Mouse (Mus musculus): ENCODE measurements at regions not wholly inside any gene's neighbourhood (a gene's known extent, or its start where the extent isn't known, plus 50 kb on each side); places are given as distances from the start of the nearest gene placed in this dataset.

GRCm38 (mm10) chr2:75439522-75440230, 219.4 kb upstream of the Hnrnpa3 start:
- Histone ChIP-seq H3K4me2 (peak overlapping the region; percentile 10; the same call in 1 of the 2 replicates), H3K9me3 (no peaks in the 10 kb centered on the region), H3K4me1 (replicated peaks) (peaks cover 30% of the 10 kb centered on the region), H3K36me3 (no peaks in the 10 kb centered on the region), H3K27me3 (peaks cover 25% of the 10 kb centered on the region), H3K4me3 (replicated peaks) (no peak overlapping the region), H3K27ac (no peak overlapping the region), H3K9ac (replicated peaks) (no peak overlapping the region)
- 0 out of 2 replicates have a peak, but pooled peaks have one; percentile 52 for ATAC-seq (ENCODE audit: insufficient number of reproducible peaks, insufficient read depth, low FRiP score, low TSS enrichment, low read depth)
- 17% methylated on average over 10 of the region's 10 CpGs for WGBS

- H3K36me3 ChIP-seq = no peaks in the 10 kb centered on the region
- peaks cover 13% of the 10 kb centered on the region for H3K27me3 ChIP-seq
- no peak overlapping the region for H3K4me2 ChIP-seq
- ATAC-seq (ENCODE audit: insufficient number of reproducible peaks, insufficient read depth, low FRiP score, low TSS enrichment, low read depth) = no peak
- H3K9me3 ChIP-seq = no peaks in the 10 kb centered on the region
- H3K27ac ChIP-seq = no peak overlapping the region
- peaks cover 26% of the 10 kb centered on the region for H3K4me1 ChIP-seq (replicated peaks)
- H3K9ac ChIP-seq (replicated peaks) = no peak overlapping the region
- 22% methylated on average over 1 of the region's 1 CpGs for WGBS
- no peak overlapping the region for H3K4me3 ChIP-seq (replicated peaks)
Measured at GRCm38 (mm10) chr2:75442632-75443031, 216.4 kb upstream of the Hnrnpa3 start.

GRCm38 (mm10) chr2:75445189-75445588, 213.9 kb upstream of the Hnrnpa3 start:
- H3K36me3 ChIP-seq = no peaks in the 10 kb centered on the region
- H3K27me3 ChIP-seq = peaks cover 4% of the 10 kb centered on the region
- ATAC-seq (ENCODE audit: insufficient number of reproducible peaks, insufficient read depth, low FRiP score, low TSS enrichment, low read depth) = no peak
- 0 out of 2 replicates have a peak, but pooled peaks cover 3% of the 10 kb centered on the region for H3K4me1 ChIP-seq (replicated peaks)
- H3K9me3 ChIP-seq = no peaks in the 10 kb centered on the region
- no peak overlapping the region for H3K4me3 ChIP-seq (replicated peaks)
- H3K9ac ChIP-seq (replicated peaks) = no peak overlapping the region
- no peak overlapping the region for H3K27ac ChIP-seq
- no peak overlapping the region for H3K4me2 ChIP-seq

GRCm38 (mm10) chr2:75446996-75447715, 211.9 kb upstream of the Hnrnpa3 start:
- 66% methylated on average over 7 of the region's 7 CpGs for WGBS
- Histone ChIP-seq H3K27ac (no peak overlapping the region), H3K9ac (replicated peaks) (no peak overlapping the region), H3K27me3 (peaks cover 4% of the 10 kb centered on the region), H3K36me3 (no peaks in the 10 kb centered on the region), H3K4me1 (replicated peaks) (no peaks in the 10 kb centered on the region), H3K4me2 (no peak overlapping the region), H3K4me3 (replicated peaks) (no peak overlapping the region), H3K9me3 (no peaks in the 10 kb centered on the region)
- ATAC-seq (ENCODE audit: insufficient number of reproducible peaks, insufficient read depth, low FRiP score, low TSS enrichment, low read depth) = no peak

GRCm38 (mm10) chr2:75448221-75448620, 210.8 kb upstream of the Hnrnpa3 start:
- Histone ChIP-seq H3K9me3 (no peaks in the 10 kb centered on the region), H3K9ac (replicated peaks) (no peak overlapping the region), H3K27me3 (peaks cover 4% of the 10 kb centered on the region), H3K36me3 (no peaks in the 10 kb centered on the region), H3K4me3 (replicated peaks) (no peak overlapping the region), H3K27ac (no peak overlapping the region), H3K4me1 (replicated peaks) (no peaks in the 10 kb centered on the region), H3K4me2 (no peak overlapping the region)
- ATAC-seq (ENCODE audit: insufficient number of reproducible peaks, insufficient read depth, low FRiP score, low TSS enrichment, low read depth) = no peak
- 78% methylated on average over 5 of the region's 5 CpGs for WGBS

GRCm38 (mm10) chr2:75451846-75452267, 207.2 kb upstream of the Hnrnpa3 start:
- no peak overlapping the region for H3K27ac ChIP-seq
- H3K4me3 ChIP-seq (replicated peaks) = no peak overlapping the region
- no peaks in the 10 kb centered on the region for H3K4me1 ChIP-seq (replicated peaks)
- WGBS = 66% methylated on average over 8 of the region's 8 CpGs
- no peak for ATAC-seq (ENCODE audit: insufficient number of reproducible peaks, insufficient read depth, low FRiP score, low TSS enrichment, low read depth)
- H3K9me3 ChIP-seq = no peaks in the 10 kb centered on the region
- H3K9ac ChIP-seq (replicated peaks) = no peak overlapping the region
- no peaks in the 10 kb centered on the region for H3K36me3 ChIP-seq
- peaks cover 6% of the 10 kb centered on the region for H3K27me3 ChIP-seq
- H3K4me2 ChIP-seq = no peak overlapping the region

- Histone ChIP-seq H3K27ac (no peak overlapping the region), H3K4me1 (replicated peaks) (no peaks in the 10 kb centered on the region), H3K36me3 (no peaks in the 10 kb centered on the region), H3K9me3 (no peaks in the 10 kb centered on the region), H3K4me2 (no peak overlapping the region), H3K9ac (replicated peaks) (no peak overlapping the region), H3K4me3 (replicated peaks) (no peak overlapping the region), H3K27me3 (peaks cover 6% of the 10 kb centered on the region)
- ATAC-seq (ENCODE audit: insufficient number of reproducible peaks, insufficient read depth, low FRiP score, low TSS enrichment, low read depth) = no peak
- WGBS = 56% methylated on average over 7 of the region's 7 CpGs
Measured at GRCm38 (mm10) chr2:75452274-75453148, 206.6 kb upstream of the Hnrnpa3 start.

- H3K36me3 ChIP-seq = no peaks in the 10 kb centered on the region
- H3K4me2 ChIP-seq = no peak overlapping the region
- no peaks in the 10 kb centered on the region for H3K9me3 ChIP-seq
- 96% methylated on average over 9 of the region's 9 CpGs for WGBS
- H3K27ac ChIP-seq = no peak overlapping the region
- H3K4me1 ChIP-seq (replicated peaks) = peaks cover 2% of the 10 kb centered on the region; the same call in 1 of the 2 replicates
- no peak overlapping the region for H3K4me3 ChIP-seq (replicated peaks)
- peaks cover 17% of the 10 kb centered on the region for H3K27me3 ChIP-seq
- H3K9ac ChIP-seq (replicated peaks) = no peak overlapping the region
- no peak for ATAC-seq (ENCODE audit: insufficient number of reproducible peaks, insufficient read depth, low FRiP score, low TSS enrichment, low read depth)
Measured at GRCm38 (mm10) chr2:75455481-75455880, 203.6 kb upstream of the Hnrnpa3 start.

GRCm38 (mm10) chr2:75456272-75456671, 202.8 kb upstream of the Hnrnpa3 start:
- 80% methylated on average over 1 of the region's 1 CpGs for WGBS
- Histone ChIP-seq H3K4me3 (replicated peaks) (no peak overlapping the region), H3K9ac (replicated peaks) (no peak overlapping the region), H3K4me2 (no peak overlapping the region), H3K36me3 (no peaks in the 10 kb centered on the region), H3K4me1 (replicated peaks) (peaks cover 10% of the 10 kb centered on the region), H3K27me3 (peaks cover 17% of the 10 kb centered on the region), H3K27ac (no peak overlapping the region), H3K9me3 (no peaks in the 10 kb centered on the region)
- no peak for ATAC-seq (ENCODE audit: insufficient number of reproducible peaks, insufficient read depth, low FRiP score, low TSS enrichment, low read depth)

GRCm38 (mm10) chr2:75457423-75457822, 201.6 kb upstream of the Hnrnpa3 start:
- Histone ChIP-seq H3K4me3 (replicated peaks) (no peak overlapping the region), H3K27me3 (peaks cover 17% of the 10 kb centered on the region), H3K27ac (no peak overlapping the region), H3K4me2 (no peak overlapping the region), H3K9ac (replicated peaks) (no peak overlapping the region), H3K9me3 (no peaks in the 10 kb centered on the region), H3K4me1 (replicated peaks) (peaks cover 21% of the 10 kb centered on the region), H3K36me3 (no peaks in the 10 kb centered on the region)
- WGBS = 88% methylated on average over 3 of the region's 3 CpGs
- ATAC-seq (ENCODE audit: insufficient number of reproducible peaks, insufficient read depth, low FRiP score, low TSS enrichment, low read depth) = no peak

GRCm38 (mm10) chr2:75458898-75459297, 200.2 kb upstream of the Hnrnpa3 start:
- no peaks in the 10 kb centered on the region for H3K36me3 ChIP-seq
- no peak for ATAC-seq (ENCODE audit: insufficient number of reproducible peaks, insufficient read depth, low FRiP score, low TSS enrichment, low read depth)
- WGBS = 84% methylated on average over 3 of the region's 3 CpGs

More at GRCm38 (mm10) chr2:75458898-75459297, 200.2 kb upstream of the Hnrnpa3 start:
- no peak overlapping the region for H3K27ac ChIP-seq
- H3K4me2 ChIP-seq = no peak overlapping the region
- H3K4me1 ChIP-seq (replicated peaks) = peaks cover 28% of the 10 kb centered on the region
- H3K9ac ChIP-seq (replicated peaks) = no peak overlapping the region
- H3K9me3 ChIP-seq = no peaks in the 10 kb centered on the region
- H3K27me3 ChIP-seq = peaks cover 15% of the 10 kb centered on the region
- no peak overlapping the region for H3K4me3 ChIP-seq (replicated peaks)

All from limb, embryonic 12.5 days (tissue).